In genomic region chr17:32091364-32092240, GRCm38 (mm10) we compare ENCODE assay signal across 8 mouse cellular contexts. TPM values are rescaled to one million over a fixed set of nuclear protein-coding genes. Genes with fewer than 3 reads are reported as not detected.
DNase-seq lines count a peak whose midpoint lies in the region; ATAC-seq and TF ChIP-seq lines count a peak whose summit lies in the region.
"Not testable (repeated sequence)": the region's sequence is repeated elsewhere in the genome, so short reads cannot be mapped to it uniquely, and the experiment has no call there.

No protein-coding gene starts in this region.

- 5% methylated on average over 13 of the region's 16 CpGs for WGBS in hindbrain, postnatal 0 days
- WGBS in macrophage (ENCODE audit: missing documents), result 13% methylated on average over 10 of the region's 16 CpGs

- not testable (repeated sequence) for H3K4me1 ChIP-seq in cortical plate, adult 2 months (ENCODE audit: control insufficient read depth, insufficient read depth, low read length); hindbrain, postnatal 0 days (ENCODE audit: insufficient read depth, low read length)

- intact Hi-C loops in gastrocnemius, adult 2 months (cut with DNase I), result not testable (repeated sequence)

- not testable (repeated sequence) for H3K79me2 ChIP-seq in macrophage (ENCODE audit: inconsistent target)

- H3K4me2 ChIP-seq in hindbrain, postnatal 0 days (ENCODE audit: low read depth, low read length), result peak overlapping the region; percentile 44

- H3K36me3 ChIP-seq in hindbrain, postnatal 0 days (ENCODE audit: insufficient read depth, low read length); macrophage (ENCODE audit: inconsistent target): not testable (repeated sequence)

- H3K9ac ChIP-seq in hindbrain, postnatal 0 days (replicated peaks; ENCODE audit: low read length), result not testable (repeated sequence)

- peak overlapping the region; percentile 11; the same call in 1 of the 2 replicates for H3K4me3 ChIP-seq in cortical plate, adult 2 months (ENCODE audit: insufficient read depth, low read length)
- H3K4me3 ChIP-seq in gastrocnemius, adult 2 months, result peak overlapping the region; percentile 62
- H3K4me3 ChIP-seq in hindbrain, postnatal 0 days (ENCODE audit: low read length), result peak overlapping the region; percentile 10
- peak overlapping the region; percentile 23; the same call in 1 of the 2 replicates for H3K4me3 ChIP-seq in macrophage (ENCODE audit: inconsistent target)

- H3K9me3 ChIP-seq in hindbrain, postnatal 0 days (ENCODE audit: low read length), result not testable (repeated sequence)

- 0 out of 2 replicates have a peak, but pooled peaks have one; percentile 21 for TF ChIP-seq POLR2A in cortical plate, adult 2 months (IDR thresholded peaks at IDR 0.05; ENCODE audit: extremely low read depth, insufficient read depth, low read length)

- not testable (repeated sequence) for TF ChIP-seq CTCF in cortical plate, adult 2 months (IDR thresholded peaks at IDR 0.05; ENCODE audit: extremely low read depth, insufficient read depth, low read length); gastrocnemius, adult 2 months (IDR thresholded peaks at IDR 0.05); hindbrain, postnatal 0 days (IDR thresholded peaks at IDR 0.05; ENCODE audit: low read depth)

- H3K27me3 ChIP-seq in hindbrain, postnatal 0 days (ENCODE audit: insufficient read depth, low read length), result not testable (repeated sequence)

- not testable (repeated sequence) for H3K27ac ChIP-seq in cortical plate, adult 2 months (ENCODE audit: insufficient read depth, low read length); macrophage
- peak overlapping the region; percentile 71 for H3K27ac ChIP-seq in gastrocnemius, adult 2 months
- H3K27ac ChIP-seq in hindbrain, postnatal 0 days, result peak overlapping the region; percentile 66

- peak; percentile 79 for DNase-seq in R1 (ENCODE audit: low read depth, low spot score)
- peak; percentile 83 for DNase-seq in gastrocnemius, adult 2 months
- peak; percentile 87 for DNase-seq in hindbrain, postnatal 0 days (ENCODE audit: low spot score)
- peak; percentile 59 to 84 for DNase-seq in left cerebral cortex, adult 8-10 months (ENCODE audit: low spot score in 2 of 2)
- peak; percentile 80 for DNase-seq in retina, postnatal 7 days (ENCODE audit: low read depth, low spot score)
- DNase-seq in thymus, postnatal 4 days, result peak; percentile 97

- peak; percentile 96 for ATAC-seq in hindbrain, postnatal 0 days

RNA-seq across cellular contexts. Expression of gene Hsf2bp, which starts 55.5 kb away (rescaled TPM):
- 0.27 and 0.32 TPM in 2 replicates for polyA plus RNA-seq in cortical plate, adult 2 months (2012; rRNA removed)
- total RNA-seq in gastrocnemius, adult 2 months (2021), result 1 to 10 TPM in 1 of 2 experiments, under 1 TPM in 1; 0.46 to 1.5 TPM
- total RNA-seq in hindbrain, postnatal 0 days (2014; rRNA removed), result 0.84 TPM in 1 of 2 replicates, not detected in the other
- polyA plus RNA-seq in hindbrain, postnatal 0 days (2015; fragmentation: Nextera tagmentation; extraction: Ambion mirVana), result 0.55 and 0.58 TPM in 2 replicates
- total RNA-seq in left cerebral cortex, adult 8-10 months (2022), result 1 to 10 TPM in 3 of 4 experiments, under 1 TPM in 1; 0.94 to 1.9 (median 1.1) TPM
- total RNA-seq in macrophage (2018; cell fraction: chromatin; rRNA removed), result not detected
- under 1 TPM in 7 of 26 experiments, not detected in 19; 0.07 to 0.38 (median 0.11) TPM for total RNA-seq in macrophage (2018; cell fraction: cytosol; rRNA removed)
- not detected for total RNA-seq in macrophage (2018; cell fraction: nucleus; rRNA removed)
- polyA plus RNA-seq in macrophage (2018), result not detected in 3 replicates

RNA-seq across cellular contexts. Expression of gene Rrp1b, which starts 55.7 kb away (rescaled TPM):
- polyA plus RNA-seq in cortical plate, adult 2 months (2012; rRNA removed), result 14.9 and 16.5 TPM in 2 replicates
- total RNA-seq in gastrocnemius, adult 2 months (2021), result 1 to 10 TPM; 7.0 to 9.3 TPM
- 18.6 and 30.0 TPM in 2 replicates for total RNA-seq in hindbrain, postnatal 0 days (2014; rRNA removed)
- polyA plus RNA-seq in hindbrain, postnatal 0 days (2015; fragmentation: Nextera tagmentation; extraction: Ambion mirVana), result 32.5 and 38.9 TPM in 2 replicates
- 10 to 100 TPM; 14.5 to 26.4 (median 18.6) TPM for total RNA-seq in left cerebral cortex, adult 8-10 months (2022)
- total RNA-seq in macrophage (2018; cell fraction: chromatin; rRNA removed), result 10 to 100 TPM in 20 of 26 experiments, 1 to 10 TPM in 6; 3.3 to 71.0 (median 25.1) TPM
- total RNA-seq in macrophage (2018; cell fraction: cytosol; rRNA removed), result 1 to 10 TPM; 1.9 to 7.4 (median 4.5) TPM
- total RNA-seq in macrophage (2018; cell fraction: nucleus; rRNA removed), result 10 to 100 TPM in 13 of 26 experiments, 1 to 10 TPM in 13; 2.3 to 56.6 (median 9.9) TPM
- 4.0 to 12.0 TPM (median 7.3 TPM) in 3 replicates for polyA plus RNA-seq in macrophage (2018)

Comparison
In these comparisons a context has a peak if more than half of its experiments do, and no peak if none do; other contexts are left out.
1. H3K4me3 ChIP-seq: peak in every context shown above with its lines; median percentile 62 in gastrocnemius, adult 2 months; 23 in macrophage; 11 in cortical plate, adult 2 months; 10 in hindbrain, postnatal 0 days.